18 mouse cellular contexts compared by ENCODE assay signal in the genomic region with DNA sequence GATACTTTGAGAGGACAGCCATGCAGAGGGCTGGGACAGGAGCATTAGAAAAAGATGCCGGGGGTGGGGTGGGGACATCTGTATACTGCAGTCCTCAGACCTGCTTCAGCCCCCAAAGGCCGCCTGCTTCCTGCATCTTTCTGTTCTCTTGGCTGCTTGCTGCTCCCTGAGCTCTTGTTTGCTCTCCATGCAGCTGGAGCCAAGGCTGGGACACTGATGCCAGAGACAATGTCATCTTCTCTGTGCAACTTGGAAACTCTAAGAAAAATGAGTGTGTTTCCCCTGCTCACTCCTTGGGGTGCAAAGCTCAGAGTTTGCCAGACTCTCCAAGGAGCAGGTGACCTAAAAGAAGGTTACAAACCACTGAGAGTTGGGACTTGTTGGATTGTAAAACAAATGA. TPM values are rescaled to one million over a fixed set of nuclear protein-coding genes. Genes with fewer than 3 reads are reported as not detected.
A peak's percentile ranks its signal among the peaks of the same experiment; 100 is the strongest.
DNase-seq lines count a peak whose midpoint lies in the region.
"Had no signal": no experiment of that assay in that cellular context is flagged by ENCODE, and none has a peak within 500 bp of the region (broad histone marks: within the 10 kb centered on the region; RNA-seq: fewer than 3 reads in every experiment).

No protein-coding gene starts in this region.

- intact Hi-C loops in heart, postnatal 10 days (cut with DNase I) = no loop called here

- DNase-seq in heart, postnatal 10 days = peak; percentile 42 to 55
- no peak for DNase-seq in heart, adult 8-10 months (ENCODE audit: low spot score)
- DNase-seq in heart, postnatal 4 days = peak; percentile 32
- DNase-seq in heart, adult 11 months = no peak
- DNase-seq in gastrocnemius, adult 8-10 months (ENCODE audit: low spot score in 2 of 2) = peak; percentile 28 to 33
- DNase-seq in gastrocnemius, postnatal 25 days = peak; percentile 33
- no peak for DNase-seq in cerebellum, postnatal 36 days
- DNase-seq in layer of hippocampus, adult 9-10 months (ENCODE audit: low spot score) = no peak
- DNase-seq: adrenal gland, postnatal 10 days; adrenal gland, postnatal 36 days; cerebellum, adult 18-20 months; cerebellum, adult 9-10 months; cerebellum, postnatal 14 days; embryo, embryonic 11 days; kidney, adult 2 months had no signal

RNA-seq across cellular contexts. Expression of gene AL607142.1, which starts 55.6 kb away (rescaled TPM):
- not detected for total RNA-seq in heart, postnatal 10 days (2021)
- not detected for total RNA-seq in heart, adult 8-10 months (2022)
- not detected for total RNA-seq in heart, postnatal 4 days (2021)
- not detected for total RNA-seq in gastrocnemius, adult 8-10 months (2022)
- not detected for total RNA-seq in gastrocnemius, postnatal 25 days (2021)
- total RNA-seq: adrenal gland, postnatal 10 days; adrenal gland, postnatal 36 days; ES-E14; heart, adult 2 months; hematopoietic stem cell, adult 5-6 weeks had no signal

Comparison
In these comparisons a context has a peak if more than half of its experiments do, and no peak if none do; other contexts are left out.
1. DNase-seq: peak in heart, postnatal 10 days (2 of 2), heart, postnatal 4 days (single experiment), gastrocnemius, adult 8-10 months (2 of 2) and gastrocnemius, postnatal 25 days (single experiment); none in heart, adult 8-10 months (single experiment), heart, adult 11 months (single experiment), cerebellum, postnatal 36 days (0 of 2) and layer of hippocampus, adult 9-10 months (single experiment).